Mouse (Mus musculus) stomach, embryonic 16.5 days (tissue): ENCODE results near the gene Gif. TPM values are rescaled to one million over a fixed set of nuclear protein-coding genes. Genes with fewer than 3 reads are reported as not detected.

ENCODE experiments used
- ATAC-seq: fragments of 200-750 bp; cut with Nextera tagmentation; 2 replicates; pipeline ENCODE4 v1.8.0; 2017; ENCODE audit warnings: moderate number of reproducible peaks, moderate TSS enrichment; ENCODE audit not compliant: insufficient read depth, low FRiP score
- H3K27ac ChIP-seq: fragments of 300-500 bp; sonication (generic); 2 replicates; pipeline ENCODE4 v1.5.1; 2014; ENCODE audit warnings: low read length
- H3K27me3 ChIP-seq: fragments of 300-500 bp; sonication (generic); 2 replicates; pipeline ENCODE4 v1.6.1; 2014; ENCODE audit warnings: low read length, control low read depth, mixed read lengths; ENCODE audit not compliant: control insufficient read depth, insufficient read depth
- H3K36me3 ChIP-seq: fragments of 300-500 bp; sonication (generic); 2 replicates; pipeline ENCODE4 v1.6.1; 2014; ENCODE audit warnings: low read length; ENCODE audit not compliant: control insufficient read depth, insufficient read depth
- H3K4me1 ChIP-seq: fragments of 300-500 bp; sonication (generic); 2 replicates; pipeline ENCODE4 v1.6.1; 2014; ENCODE audit warnings: low read length, control low read depth, mixed read lengths; ENCODE audit not compliant: control insufficient read depth, insufficient read depth
- H3K4me2 ChIP-seq: fragments of 300-500 bp; sonication (generic); 2 replicates; pipeline ENCODE4 v1.6.1; 2014; ENCODE audit warnings: low read depth, low read length, mixed read lengths
- H3K4me3 ChIP-seq: fragments of 300-500 bp; sonication (generic); replicated peaks from 2 replicates; pipeline ENCODE4 v1.5.1; 2014; ENCODE audit warnings: mild to moderate bottlenecking, low read length
- H3K9ac ChIP-seq: fragments of 300-500 bp; sonication (generic); 2 replicates; pipeline ENCODE4 v1.6.1; 2014; ENCODE audit warnings: low read length
- H3K9me3 ChIP-seq: fragments of 300-500 bp; sonication (generic); replicated peaks from 2 replicates; pipeline ENCODE4 v1.6.1; 2016; ENCODE audit warnings: low read length, control low read depth; ENCODE audit not compliant: control insufficient read depth
- WGBS: fragments of 180-500 bp; shearing (Covaris S2); extraction: QIAGEN DNeasy Blood & Tissue Kit; methylation state at CpG from one replicate; pipeline ENCODE4 v1.1.7; 2014; 5-methylcytosine and 5-hydroxymethylcytosine counted together
- polyA plus RNA-seq: library from polyadenylated mRNA; unstranded; fragments of >200 nt; fragmentation: Nextera tagmentation; extraction: Ambion mirVana; gene quantifications from 2 replicates; pipeline ENCODE4 v1.2.1, GENCODE M21; 2015

Gif gene
- polyA plus RNA-seq, 1 experiment from 2014 or later: 9.9 TPM

- ATAC-seq: no peak
- Histone ChIP-seq H3K27me3 (no peaks in the 10 kb centered on the region), H3K4me2 (no peak overlapping the region), H3K36me3 (0 out of 2 replicates have a peak, but pooled peaks cover 3% of the 10 kb centered on the region), H3K4me1 (no peaks in the 10 kb centered on the region), H3K9me3 (no peaks in the 10 kb centered on the region), H3K9ac (no peak overlapping the region), H3K4me3 (no peak overlapping the region), H3K27ac (no peak overlapping the region)
- 93% methylated on average over 6 of the region's 6 CpGs for WGBS
Measured at GRCm38 (mm10) chr19:11787826-11788225, 40.5 kb downstream of the Gif start.

GRCm38 (mm10) chr19:11788876-11789275 is 41.5 kb downstream of the Gif start:
- no peak for ATAC-seq
- H3K4me2 ChIP-seq: no peak overlapping the region
- WGBS: 69% methylated on average over 6 of the region's 6 CpGs
- no peaks in the 10 kb centered on the region for H3K27me3 ChIP-seq
- no peaks in the 10 kb centered on the region for H3K4me1 ChIP-seq
- H3K36me3 ChIP-seq: 0 out of 2 replicates have a peak, but pooled peaks cover 3% of the 10 kb centered on the region
- no peaks in the 10 kb centered on the region for H3K9me3 ChIP-seq
- H3K27ac ChIP-seq: no peak overlapping the region
- no peak overlapping the region for H3K4me3 ChIP-seq
- H3K9ac ChIP-seq: no peak overlapping the region

DNA sequence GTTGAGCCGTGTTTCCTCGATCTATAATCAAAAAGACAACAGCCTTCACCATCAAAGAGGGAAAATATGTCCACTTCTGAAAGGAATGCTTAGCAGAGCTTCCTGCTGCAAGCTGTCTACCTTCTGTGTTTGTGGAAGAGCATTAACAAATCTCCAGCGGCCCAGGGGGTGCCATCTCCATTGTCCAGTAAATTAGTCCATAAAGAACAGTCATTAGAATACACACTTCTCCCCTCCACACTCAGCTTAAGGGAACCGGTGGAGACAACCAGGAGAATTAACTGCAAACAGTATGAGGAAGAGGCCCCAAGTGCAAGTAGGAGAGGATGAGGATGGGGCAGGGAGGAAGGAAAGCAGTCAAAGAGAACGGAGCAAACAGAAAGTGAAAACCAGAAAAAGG is 44.5 kb downstream of the Gif start:
- Histone ChIP-seq H3K27ac (no peak overlapping the region), H3K36me3 (no peaks in the 10 kb centered on the region), H3K27me3 (no peaks in the 10 kb centered on the region), H3K9ac (no peak overlapping the region), H3K4me2 (no peak overlapping the region), H3K4me3 (no peak overlapping the region), H3K4me1 (no peaks in the 10 kb centered on the region), H3K9me3 (no peaks in the 10 kb centered on the region)
- ATAC-seq: no peak
- 78% methylated on average over 5 of the region's 5 CpGs for WGBS

DNA sequence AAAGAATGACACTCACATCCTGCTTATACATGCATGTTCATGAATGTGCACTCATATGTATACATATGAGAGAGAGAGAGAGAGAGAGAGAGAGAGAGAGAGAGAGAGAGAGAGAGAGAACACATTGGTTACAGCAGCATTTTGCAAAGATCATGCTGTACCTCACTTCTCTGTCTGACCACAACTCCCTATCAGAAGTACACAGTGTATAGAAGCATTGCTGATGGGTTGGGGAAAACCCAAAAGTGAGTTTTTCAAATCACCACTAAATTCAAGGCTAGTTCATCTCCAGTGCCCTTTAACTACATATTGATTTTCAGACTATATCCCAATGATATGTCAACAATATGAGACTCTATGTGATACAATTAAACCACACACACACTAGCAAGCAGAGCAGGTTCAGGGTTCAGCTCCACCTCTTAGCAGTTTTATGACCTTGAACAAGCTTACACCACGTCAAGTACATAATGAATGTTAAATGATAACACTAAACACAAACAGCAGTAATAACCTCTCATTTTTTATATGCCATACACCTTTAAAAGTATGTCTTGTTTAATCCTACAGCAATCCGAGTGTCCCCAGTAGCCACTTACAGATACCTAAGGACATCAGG is 46.5 kb downstream of the Gif start:
- Histone ChIP-seq H3K9me3 (no peaks in the 10 kb centered on the region), H3K4me2 (no peak overlapping the region), H3K4me3 (no peak overlapping the region), H3K9ac (no peak overlapping the region), H3K27ac (no peak overlapping the region), H3K36me3 (no peaks in the 10 kb centered on the region), H3K27me3 (no peaks in the 10 kb centered on the region), H3K4me1 (no peaks in the 10 kb centered on the region)
- 65% methylated on average over 2 of the region's 2 CpGs for WGBS
- ATAC-seq: no peak

- no peak for ATAC-seq
- H3K4me1 ChIP-seq: no peaks in the 10 kb centered on the region
- WGBS: 82% methylated on average over 6 of the region's 6 CpGs
- no peak overlapping the region for H3K4me3 ChIP-seq
- no peak overlapping the region for H3K9ac ChIP-seq
- H3K27me3 ChIP-seq: no peaks in the 10 kb centered on the region
- H3K36me3 ChIP-seq: no peaks in the 10 kb centered on the region
- no peaks in the 10 kb centered on the region for H3K9me3 ChIP-seq
- no peak overlapping the region for H3K4me2 ChIP-seq
- no peak overlapping the region for H3K27ac ChIP-seq
Measured at GRCm38 (mm10) chr19:11794447-11794846, 47.1 kb downstream of the Gif start.

DNA sequence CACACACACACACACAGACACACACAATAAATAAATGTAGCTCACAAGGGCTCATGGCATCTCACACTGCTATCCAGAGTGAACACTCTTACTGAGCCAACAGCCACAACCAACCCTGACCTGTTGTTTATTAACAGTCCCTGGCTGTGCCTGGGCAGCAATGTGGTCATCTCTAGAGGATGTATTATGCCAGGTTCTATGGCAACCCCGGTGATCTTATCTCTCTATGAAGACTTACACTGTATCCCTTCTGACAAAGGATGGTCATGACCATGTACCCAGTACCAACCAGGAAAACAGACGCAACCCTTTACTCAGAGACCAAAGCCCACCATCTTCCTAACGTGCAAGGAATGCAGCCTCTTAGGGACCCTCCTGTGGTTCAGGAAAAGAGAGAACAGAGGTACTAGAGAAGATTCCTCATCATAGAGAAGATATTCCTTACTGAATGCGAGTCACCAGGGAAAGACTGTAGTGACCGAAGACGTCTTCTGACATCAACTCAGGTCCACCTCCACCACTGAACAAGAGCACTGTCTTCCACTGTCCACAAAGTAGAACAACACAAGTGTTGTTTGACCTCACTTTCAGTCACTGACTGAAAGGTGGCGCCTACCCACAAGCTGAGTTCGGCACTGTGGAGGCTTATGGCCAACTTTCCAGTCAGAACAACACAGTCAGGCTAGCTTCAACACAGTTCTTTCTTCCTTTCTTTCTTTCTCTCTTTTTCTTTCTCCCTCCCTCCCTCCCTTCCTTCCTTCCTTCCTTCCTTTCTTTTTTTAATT is 53.4 kb downstream of the Gif start:
- Histone ChIP-seq H3K9me3 (no peaks in the 10 kb centered on the region), H3K4me1 (no peaks in the 10 kb centered on the region), H3K9ac (no peak overlapping the region), H3K4me3 (no peak overlapping the region), H3K27me3 (no peaks in the 10 kb centered on the region), H3K4me2 (no peak overlapping the region), H3K36me3 (no peaks in the 10 kb centered on the region), H3K27ac (no peak overlapping the region)
- ATAC-seq: no peak
- 70% methylated on average over 8 of the region's 8 CpGs for WGBS

- Histone ChIP-seq H3K4me1 (no peaks in the 10 kb centered on the region), H3K36me3 (no peaks in the 10 kb centered on the region), H3K4me2 (no peak overlapping the region), H3K27ac (no peak overlapping the region), H3K4me3 (no peak overlapping the region), H3K27me3 (no peaks in the 10 kb centered on the region), H3K9me3 (no peaks in the 10 kb centered on the region), H3K9ac (no peak overlapping the region)
- WGBS: 52% methylated on average over 1 of the region's 1 CpGs
- no peak for ATAC-seq
Measured at GRCm38 (mm10) chr19:11804423-11804822, 57.1 kb downstream of the Gif start.

DNA sequence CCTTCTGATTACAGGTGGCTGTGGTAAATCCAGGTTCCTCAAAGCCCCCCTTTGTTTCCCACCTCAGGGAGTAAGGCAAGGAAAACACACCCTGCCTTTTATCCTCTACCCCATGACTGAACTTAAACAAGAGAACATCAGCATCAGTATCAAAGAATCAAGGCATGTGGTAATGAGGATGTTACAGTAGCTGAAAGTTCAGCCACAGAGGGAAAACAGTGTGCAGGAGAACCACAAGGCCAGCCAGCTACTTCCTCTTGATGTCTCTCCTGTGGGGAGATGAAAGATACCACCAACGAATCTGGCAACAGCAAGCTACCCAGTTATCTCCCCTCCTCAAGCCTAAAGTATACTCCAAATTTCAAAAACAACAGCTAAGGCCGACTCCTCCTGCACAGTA is 59.9 kb downstream of the Gif start:
- no peaks in the 10 kb centered on the region for H3K36me3 ChIP-seq

DNA sequence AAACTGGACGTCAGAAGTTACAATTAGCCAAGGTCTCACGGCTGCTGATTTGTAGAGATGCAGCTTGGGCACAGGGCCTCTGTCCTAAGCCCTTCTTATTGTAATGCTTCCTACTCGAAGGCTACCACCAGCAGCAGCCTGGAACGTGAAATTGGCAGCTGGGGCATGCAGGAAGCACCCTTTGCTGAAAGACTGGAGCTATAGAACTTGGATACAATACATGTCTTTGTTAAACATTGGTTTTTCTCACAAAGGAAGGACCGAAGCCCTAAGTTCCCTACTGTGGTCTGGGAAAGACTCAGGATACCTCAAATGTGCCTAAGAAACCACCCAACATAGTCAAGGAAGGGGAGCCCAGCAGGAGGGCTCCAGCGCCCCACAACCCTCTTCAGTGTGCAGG is 60.5 kb downstream of the Gif start:
- no peaks in the 10 kb centered on the region for H3K9me3 ChIP-seq
- no peak overlapping the region for H3K27ac ChIP-seq
- no peaks in the 10 kb centered on the region for H3K36me3 ChIP-seq
- H3K9ac ChIP-seq: no peak overlapping the region
- no peak overlapping the region for H3K4me2 ChIP-seq
- H3K4me3 ChIP-seq: no peak overlapping the region
- no peaks in the 10 kb centered on the region for H3K27me3 ChIP-seq
- whole genome bisulfite sequencing: 61% methylated on average over 6 of the region's 6 CpGs
- no peak for ATAC-seq
- peaks cover 8% of the 10 kb centered on the region; the same call in 1 of the 2 replicates for H3K4me1 ChIP-seq

More for the DNA sequence above, 59.9 kb downstream of the Gif start:
- ATAC-seq: no peak
- H3K9me3 ChIP-seq: no peaks in the 10 kb centered on the region
- WGBS: 68% methylated on average over 2 of the region's 2 CpGs
- H3K27ac ChIP-seq: no peak overlapping the region
- H3K27me3 ChIP-seq: no peaks in the 10 kb centered on the region
- H3K9ac ChIP-seq: no peak overlapping the region
- no peak overlapping the region for H3K4me2 ChIP-seq
- H3K4me1 ChIP-seq: peaks cover 8% of the 10 kb centered on the region; the same call in 1 of the 2 replicates
- H3K4me3 ChIP-seq: no peak overlapping the region
